Mouse (Mus musculus) A20 (cell line): ENCODE results near the gene Fbxw26.
"Not testable (repeated sequence)": the region's sequence is repeated elsewhere in the genome, so short reads cannot be mapped to it uniquely, and the experiment has no call there.

ENCODE experiments used
- DNase-seq: peaks from one replicate; pipeline ENCODE4 v3.0.0-alpha.2; 2011; ENCODE audit warnings: low read depth, low spot score

The Fbxw26 gene

DNA sequence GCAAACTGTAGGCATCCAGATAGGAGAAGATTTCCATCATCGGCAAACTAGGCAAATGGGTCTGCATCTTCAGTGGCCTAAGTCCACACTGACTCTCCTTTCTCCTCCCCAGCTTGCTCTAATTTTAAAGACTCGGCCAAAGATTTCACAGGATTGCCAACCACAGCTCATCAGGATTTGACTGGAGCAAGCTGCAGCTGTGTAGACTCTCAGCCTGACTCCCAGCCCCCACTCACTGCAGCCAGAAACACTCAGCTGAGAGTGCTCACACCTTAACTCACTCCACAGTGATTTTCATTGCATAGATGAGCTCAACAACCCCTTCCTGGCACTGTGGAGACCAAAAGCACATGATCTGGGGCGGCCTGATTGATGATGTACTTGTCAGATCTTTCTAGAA, at the start of gene Fbxw26:
TSS of gene Fbxw26 (minus strand) at position 101 of the 400 bp plus-strand sequence.
- not testable (repeated sequence) for DNase-seq

DNA sequence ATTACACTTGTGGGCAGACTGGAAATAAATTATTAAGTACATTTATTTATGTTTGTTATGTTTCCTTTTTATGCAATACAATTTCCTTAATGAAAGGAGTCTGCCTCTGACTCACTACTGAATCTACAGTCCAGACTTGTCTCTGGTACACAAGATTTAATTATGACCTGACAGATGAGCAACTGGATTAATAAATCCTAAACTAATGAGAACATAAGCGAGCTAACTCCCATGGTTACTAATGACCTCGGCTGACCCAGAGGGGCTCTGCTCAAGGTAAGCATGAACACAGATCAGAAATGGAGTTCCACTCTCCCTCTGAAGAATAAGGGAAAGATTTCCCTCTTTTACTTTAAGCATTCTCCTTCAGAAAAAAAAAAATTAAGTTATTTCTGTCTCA, 49.3 kb upstream of the Fbxw26 start:
- no peak for DNase-seq

DNA sequence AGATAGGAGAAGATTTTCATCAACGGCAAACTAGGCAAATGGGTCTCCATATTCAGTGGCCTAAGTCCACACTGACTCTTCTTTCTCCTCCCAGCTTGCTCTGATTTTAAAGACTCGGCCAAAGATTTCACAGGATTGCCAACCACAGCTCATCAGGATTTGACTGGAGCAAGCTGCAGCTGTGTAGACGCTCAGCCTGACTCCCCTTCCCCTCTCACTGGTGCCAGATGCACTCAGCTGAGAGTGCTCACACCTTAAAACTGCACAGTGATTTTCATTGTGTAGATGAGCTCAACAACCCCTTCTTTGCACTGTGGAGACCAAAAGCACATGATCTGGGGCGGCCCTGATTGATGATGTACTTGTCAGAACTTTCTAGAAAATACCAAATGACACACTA, 44.7 kb upstream of the Fbxw26 start, which contains the start of gene Fbxw27:
TSS of gene Fbxw27 (minus strand) at position 101 of the 400 bp plus-strand sequence.
- DNase-seq: not testable (repeated sequence)

DNA sequence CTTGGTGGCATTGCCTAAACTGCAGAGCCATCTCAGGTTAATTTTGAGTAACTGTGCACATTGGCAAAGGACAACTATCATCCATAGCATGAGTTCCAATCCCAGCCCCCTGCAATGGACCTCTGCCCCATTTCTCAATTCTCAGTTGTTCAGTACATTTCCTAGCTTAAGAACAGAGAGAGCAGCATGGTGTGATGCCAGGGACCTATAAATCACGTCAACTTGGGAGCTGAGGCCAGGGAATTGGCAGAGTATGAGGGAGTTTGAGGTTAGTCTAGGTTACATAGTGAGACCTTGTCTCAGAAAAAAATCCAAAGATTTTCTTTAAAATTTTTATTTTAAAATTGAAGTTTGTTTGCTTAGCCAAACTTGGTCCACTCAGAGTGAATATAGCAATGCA, 21.0 kb upstream of the Fbxw26 start:
- DNase-seq: not testable (repeated sequence)

DNA sequence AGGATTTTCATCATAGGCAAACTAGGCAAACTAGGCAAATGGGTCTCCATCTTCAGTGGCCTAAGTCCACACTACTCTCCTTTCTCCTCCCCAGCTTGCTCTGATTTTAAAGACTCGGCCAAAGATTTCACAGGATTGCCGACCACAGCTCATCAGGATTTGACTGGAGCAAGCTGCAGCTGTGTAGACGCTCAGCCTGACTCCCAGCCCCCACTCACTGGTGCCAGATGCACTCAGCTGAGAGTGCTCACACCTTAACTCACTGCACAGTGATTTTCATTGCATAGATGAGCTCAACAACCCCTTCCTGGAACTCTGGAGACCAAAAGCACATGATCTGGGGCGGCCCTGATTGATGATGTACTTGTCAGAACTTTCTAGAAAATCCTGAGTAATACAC, 43.3 kb downstream of the Fbxw26 start, which contains the start of gene Fbxw18:
TSS of gene Fbxw18 (minus strand) at position 101 of the 400 bp plus-strand sequence.
- DNase-seq: not testable (repeated sequence)

DNA sequence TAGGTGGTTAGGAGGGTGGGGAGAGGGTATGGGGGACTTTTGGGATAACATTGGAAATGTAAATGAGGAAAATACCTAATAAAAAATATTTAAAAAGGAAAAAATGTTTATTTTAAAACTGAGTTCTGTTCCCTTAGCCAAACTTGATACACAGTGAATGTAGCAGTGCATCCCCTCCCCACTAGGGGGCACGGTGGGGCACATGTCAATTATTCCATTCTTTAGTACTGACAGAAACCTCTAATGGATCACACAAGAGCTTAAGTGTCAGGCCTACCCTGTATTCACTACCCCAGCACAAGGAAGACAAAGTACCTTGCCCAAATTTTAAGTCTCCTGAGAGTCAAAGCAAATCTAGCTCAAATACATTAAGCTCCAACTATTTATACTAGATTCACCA, 60.6 kb downstream of the Fbxw26 start:
- peak; percentile 33 for DNase-seq
